Comparison of ENCODE assay signal across 23 mouse cellular contexts in genomic region chr3:15847332-15848047, GRCm38 (mm10). TPM values are rescaled to one million over a fixed set of nuclear protein-coding genes. Genes with fewer than 3 reads are reported as not detected.
DNase-seq lines count a peak whose midpoint lies in the region; ATAC-seq and TF ChIP-seq lines count a peak whose summit lies in the region.
"Had no signal": no experiment of that assay in that cellular context is flagged by ENCODE, and none has a peak within 500 bp of the region (broad histone marks: within the 10 kb centered on the region; RNA-seq: fewer than 3 reads in every experiment).

No protein-coding gene starts in this region.

- H3K9ac ChIP-seq in embryonic facial prominence, embryonic 12.5 days = no peak overlapping the region
- H3K9ac ChIP-seq in heart, embryonic 15.5 days = no peak overlapping the region
- no peak overlapping the region for H3K9ac ChIP-seq in midbrain, embryonic 11.5 days (ENCODE audit: low read length)
- no peak overlapping the region for H3K9ac ChIP-seq in hindbrain, postnatal 0 days (replicated peaks; ENCODE audit: low read length)
- H3K9ac ChIP-seq: liver, embryonic 15.5 days; neural tube, embryonic 13.5 days had no signal

- H3K27ac ChIP-seq in embryonic facial prominence, embryonic 12.5 days = no peak overlapping the region
- H3K27ac ChIP-seq in embryonic facial prominence, embryonic 10.5 days (replicated peaks) = no peak overlapping the region
- H3K27ac ChIP-seq in heart, embryonic 15.5 days = no peak overlapping the region
- no peak overlapping the region for H3K27ac ChIP-seq in midbrain, embryonic 11.5 days (ENCODE audit: low read depth, low read length)
- no peak overlapping the region for H3K27ac ChIP-seq in midbrain, embryonic 10.5 days (replicated peaks)
- no peak overlapping the region for H3K27ac ChIP-seq in hindbrain, postnatal 0 days
- H3K27ac ChIP-seq: gastrocnemius, adult 2 months; layer of hippocampus, adult 2 months; liver, embryonic 15.5 days; neural tube, embryonic 13.5 days had no signal

- H3K4me2 ChIP-seq in embryonic facial prominence, embryonic 12.5 days (replicated peaks) = no peak overlapping the region
- H3K4me2 ChIP-seq in heart, embryonic 15.5 days = no peak overlapping the region
- H3K4me2 ChIP-seq in midbrain, embryonic 11.5 days = no peak overlapping the region
- H3K4me2 ChIP-seq in hindbrain, postnatal 0 days (ENCODE audit: low read depth, low read length) = no peak overlapping the region
- H3K4me2 ChIP-seq: liver, embryonic 15.5 days; neural tube, embryonic 13.5 days had no signal

- H3K9me3 ChIP-seq in embryonic facial prominence, embryonic 12.5 days = peaks cover 7% of the 10 kb centered on the region; the same call in 1 of the 2 replicates
- H3K9me3 ChIP-seq in embryonic facial prominence, embryonic 10.5 days = peaks cover 23% of the 10 kb centered on the region
- no peaks in the 10 kb centered on the region for H3K9me3 ChIP-seq in heart, embryonic 15.5 days (replicated peaks)
- no peaks in the 10 kb centered on the region; the same call in none of the 2 replicates for H3K9me3 ChIP-seq in midbrain, embryonic 11.5 days (ENCODE audit: control insufficient read depth, low read length)
- peaks cover 27% of the 10 kb centered on the region for H3K9me3 ChIP-seq in midbrain, embryonic 10.5 days (replicated peaks)
- H3K9me3 ChIP-seq in hindbrain, postnatal 0 days (ENCODE audit: low read length) = 0 out of 2 replicates have a peak, but pooled peaks cover 4% of the 10 kb centered on the region
- H3K9me3 ChIP-seq: liver, embryonic 15.5 days had no signal

- DNase-seq in embryonic facial prominence, embryonic 10.5 days (ENCODE audit: low spot score) = no peak
- no peak for DNase-seq in heart, adult 9 months (ENCODE audit: low spot score in 2 of 2)
- no peak for DNase-seq in midbrain, embryonic 11.5 days (ENCODE audit: low spot score, missing footprints)
- DNase-seq in midbrain, embryonic 10.5 days (ENCODE audit: low spot score) = no peak
- no peak for DNase-seq in hindbrain, postnatal 0 days (ENCODE audit: low spot score)
- no peak for DNase-seq in right cerebral cortex, adult 2 months (ENCODE audit: low spot score in 2 of 2)
- DNase-seq: adrenal gland, adult 8-10 months; cerebellum, adult 8-10 months; gastrocnemius, adult 2 months; kidney, adult 2 months; kidney, postnatal 14 days; layer of hippocampus, postnatal 36 days; right cerebral cortex, postnatal 25 days had no signal

- TF ChIP-seq CTCF in hindbrain, postnatal 0 days (IDR thresholded peaks at IDR 0.05; ENCODE audit: low read depth) = no peak

- H3K4me3 ChIP-seq in embryonic facial prominence, embryonic 12.5 days = no peak overlapping the region
- no peak overlapping the region for H3K4me3 ChIP-seq in embryonic facial prominence, embryonic 10.5 days
- no peak overlapping the region for H3K4me3 ChIP-seq in heart, embryonic 15.5 days
- H3K4me3 ChIP-seq in midbrain, embryonic 11.5 days (ENCODE audit: low read depth, low read length) = no peak overlapping the region
- no peak overlapping the region for H3K4me3 ChIP-seq in midbrain, embryonic 10.5 days
- no peak overlapping the region for H3K4me3 ChIP-seq in hindbrain, postnatal 0 days (ENCODE audit: low read length)
- H3K4me3 ChIP-seq: erythroblast, embryonic 14.5 days; gastrocnemius, adult 2 months; layer of hippocampus, adult 2 months; liver, embryonic 15.5 days; neural tube, embryonic 13.5 days had no signal

- 83% methylated on average over 3 of the region's 3 CpGs for WGBS in embryonic facial prominence, embryonic 12.5 days
- WGBS in embryonic facial prominence, embryonic 10.5 days = 79% methylated on average over 3 of the region's 3 CpGs
- 74% methylated on average over 3 of the region's 3 CpGs for WGBS in heart, embryonic 15.5 days
- WGBS in midbrain, embryonic 11.5 days = 86% methylated on average over 3 of the region's 3 CpGs
- 89% methylated on average over 3 of the region's 3 CpGs for WGBS in midbrain, embryonic 10.5 days
- WGBS in hindbrain, postnatal 0 days = 79% methylated on average over 3 of the region's 3 CpGs

- H3K4me1 ChIP-seq in embryonic facial prominence, embryonic 12.5 days = no peaks in the 10 kb centered on the region
- no peaks in the 10 kb centered on the region for H3K4me1 ChIP-seq in embryonic facial prominence, embryonic 10.5 days
- no peaks in the 10 kb centered on the region for H3K4me1 ChIP-seq in heart, embryonic 15.5 days (replicated peaks)
- no peaks in the 10 kb centered on the region for H3K4me1 ChIP-seq in midbrain, embryonic 11.5 days (ENCODE audit: control insufficient read depth, insufficient read depth, low read length)
- no peaks in the 10 kb centered on the region for H3K4me1 ChIP-seq in midbrain, embryonic 10.5 days
- no peaks in the 10 kb centered on the region for H3K4me1 ChIP-seq in hindbrain, postnatal 0 days (ENCODE audit: insufficient read depth, low read length)
- H3K4me1 ChIP-seq: liver, embryonic 15.5 days; neural tube, embryonic 13.5 days had no signal

- 0 out of 2 replicates have a peak, but pooled peaks have one; percentile 64 for ATAC-seq in embryonic facial prominence, embryonic 12.5 days (ENCODE audit: insufficient number of reproducible peaks, insufficient read depth, low FRiP score, low TSS enrichment)
- 0 out of 2 replicates have a peak, but pooled peaks have one; percentile 16 for ATAC-seq in heart, embryonic 15.5 days (replicated peaks; ENCODE audit: insufficient number of reproducible peaks, insufficient read depth, low FRiP score, low read depth)
- ATAC-seq in midbrain, embryonic 11.5 days (ENCODE audit: low FRiP score) = peak; percentile 34; the same call in 1 of the 2 replicates
- 0 out of 2 replicates have a peak, but pooled peaks have one; percentile 24 for ATAC-seq in hindbrain, postnatal 0 days
- ATAC-seq: CD4-positive, CD25-positive, alpha-beta regulatory T cell, adult 4 months; Patski had no signal

- H3K27me3 ChIP-seq in embryonic facial prominence, embryonic 12.5 days = no peaks in the 10 kb centered on the region
- H3K27me3 ChIP-seq in embryonic facial prominence, embryonic 10.5 days (replicated peaks; ENCODE audit: low read depth, poor library complexity, severe bottlenecking) = no peaks in the 10 kb centered on the region
- H3K27me3 ChIP-seq in heart, embryonic 15.5 days = no peaks in the 10 kb centered on the region
- H3K27me3 ChIP-seq in midbrain, embryonic 11.5 days (ENCODE audit: control insufficient read depth, insufficient read depth, low read length) = no peaks in the 10 kb centered on the region
- no peaks in the 10 kb centered on the region for H3K27me3 ChIP-seq in midbrain, embryonic 10.5 days (ENCODE audit: low read depth, poor library complexity, severe bottlenecking)
- no peaks in the 10 kb centered on the region for H3K27me3 ChIP-seq in hindbrain, postnatal 0 days (ENCODE audit: insufficient read depth, low read length)
- H3K27me3 ChIP-seq: liver, embryonic 15.5 days; neural tube, embryonic 13.5 days; Patski had no signal

- no peaks in the 10 kb centered on the region for H3K36me3 ChIP-seq in embryonic facial prominence, embryonic 12.5 days
- no peaks in the 10 kb centered on the region for H3K36me3 ChIP-seq in embryonic facial prominence, embryonic 10.5 days (replicated peaks)
- H3K36me3 ChIP-seq in heart, embryonic 15.5 days = no peaks in the 10 kb centered on the region
- H3K36me3 ChIP-seq in midbrain, embryonic 11.5 days (ENCODE audit: control insufficient read depth, insufficient read depth, low read length) = no peaks in the 10 kb centered on the region
- H3K36me3 ChIP-seq in midbrain, embryonic 10.5 days = no peaks in the 10 kb centered on the region
- H3K36me3 ChIP-seq in hindbrain, postnatal 0 days (ENCODE audit: insufficient read depth, low read length) = no peaks in the 10 kb centered on the region
- H3K36me3 ChIP-seq: liver, embryonic 15.5 days; neural tube, embryonic 13.5 days had no signal

RNA-seq across cellular contexts. Expression of gene Sirpb1c, which starts 0.8 kb away (rescaled TPM):
- not detected in 2 replicates for polyA plus RNA-seq in embryonic facial prominence, embryonic 12.5 days (2016; fragmentation: Nextera tagmentation; extraction: Ambion mirVana)
- not detected in 2 replicates for polyA plus RNA-seq in embryonic facial prominence, embryonic 10.5 days (2016; fragmentation: Nextera tagmentation; extraction: Ambion mirVana)
- 0.24 and 0.30 TPM in 2 replicates for polyA plus RNA-seq in heart, embryonic 15.5 days (2015; fragmentation: Nextera tagmentation; extraction: Ambion mirVana)
- not detected in 2 replicates for polyA plus RNA-seq in midbrain, embryonic 11.5 days (2014; fragmentation: Nextera tagmentation; extraction: Ambion mirVana)
- not detected in 2 replicates for polyA plus RNA-seq in midbrain, embryonic 10.5 days (2016; fragmentation: Nextera tagmentation; extraction: Ambion mirVana)
- total RNA-seq in hindbrain, postnatal 0 days (2014; rRNA removed) = not detected in 2 replicates
- polyA plus RNA-seq in hindbrain, postnatal 0 days (2015; fragmentation: Nextera tagmentation; extraction: Ambion mirVana) = 0.11 TPM in 1 of 2 replicates, not detected in the other
- total RNA-seq: ES-E14; gastrocnemius, adult 2 months; layer of hippocampus, adult 2 months; layer of hippocampus, postnatal 36 days; left cerebral cortex, postnatal 14 days had no signal
- polyA plus RNA-seq: CD4-positive, CD25-positive, alpha-beta regulatory T cell, adult 4 months; neural tube, embryonic 13.5 days; Patski had no signal
